Mouse (Mus musculus) gastrocnemius, adult 18-20 months (tissue): ENCODE results near the gene Efcc1. TPM values are rescaled to one million over a fixed set of nuclear protein-coding genes. Genes with fewer than 3 reads are reported as not detected.

Source experiments
- DNase-seq: peaks from one replicate; pipeline ENCODE4 v3.0.0; 2021; ENCODE audit warnings: low spot score
- total RNA-seq, 2 experiments: library from RNA; stranded (reverse); gene quantifications; 2 replicates each; pipeline ENCODE4 v1.2.3; 2021

The Efcc1 gene
- total RNA-seq, 2 experiments from 2014 or later, result 0.66 to 0.74 TPM

DNA sequence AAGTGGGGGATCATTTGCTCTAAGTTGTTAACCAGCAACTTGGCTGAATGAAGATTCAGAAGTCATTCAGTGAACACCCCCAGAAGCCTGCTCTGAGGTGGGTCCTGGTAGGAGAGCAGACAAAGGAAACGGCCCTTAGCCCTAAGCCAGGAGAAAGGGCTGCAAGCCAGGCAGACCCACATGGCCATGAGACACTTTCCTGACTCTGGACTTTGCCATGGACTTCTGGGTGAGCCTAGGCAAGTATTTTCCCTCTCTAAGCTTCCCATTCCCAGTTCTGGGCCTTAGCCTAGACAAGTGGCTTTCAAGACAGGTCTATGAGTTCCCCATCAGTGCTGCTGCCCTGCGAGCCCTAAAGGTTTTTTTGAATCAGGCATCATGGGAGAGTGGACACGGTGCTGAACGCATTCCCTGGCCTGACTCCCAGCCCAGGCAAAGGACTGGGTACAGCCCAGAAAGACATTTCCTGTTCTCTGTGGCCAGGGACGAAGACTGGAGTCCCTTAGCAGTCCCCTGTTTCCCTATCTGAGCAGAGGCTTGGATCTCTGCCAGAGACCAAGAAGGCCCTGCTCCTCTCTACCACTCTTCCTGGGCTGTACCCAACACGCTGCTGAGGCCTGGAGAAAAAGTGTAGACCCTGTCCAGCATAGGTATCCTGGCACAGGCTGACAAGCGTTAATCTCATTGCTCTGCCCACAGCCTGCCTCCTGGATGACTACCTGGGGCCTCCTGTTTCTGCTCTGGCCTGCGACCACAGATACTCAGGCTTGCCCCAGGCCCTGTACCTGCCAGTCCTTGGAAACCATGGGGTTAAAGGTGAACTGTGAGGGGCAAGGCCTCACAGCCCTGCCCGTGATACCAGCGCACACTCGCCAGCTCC lies 47.9 kb downstream of the Efcc1 start:
- DNase-seq, result no peak

DNA sequence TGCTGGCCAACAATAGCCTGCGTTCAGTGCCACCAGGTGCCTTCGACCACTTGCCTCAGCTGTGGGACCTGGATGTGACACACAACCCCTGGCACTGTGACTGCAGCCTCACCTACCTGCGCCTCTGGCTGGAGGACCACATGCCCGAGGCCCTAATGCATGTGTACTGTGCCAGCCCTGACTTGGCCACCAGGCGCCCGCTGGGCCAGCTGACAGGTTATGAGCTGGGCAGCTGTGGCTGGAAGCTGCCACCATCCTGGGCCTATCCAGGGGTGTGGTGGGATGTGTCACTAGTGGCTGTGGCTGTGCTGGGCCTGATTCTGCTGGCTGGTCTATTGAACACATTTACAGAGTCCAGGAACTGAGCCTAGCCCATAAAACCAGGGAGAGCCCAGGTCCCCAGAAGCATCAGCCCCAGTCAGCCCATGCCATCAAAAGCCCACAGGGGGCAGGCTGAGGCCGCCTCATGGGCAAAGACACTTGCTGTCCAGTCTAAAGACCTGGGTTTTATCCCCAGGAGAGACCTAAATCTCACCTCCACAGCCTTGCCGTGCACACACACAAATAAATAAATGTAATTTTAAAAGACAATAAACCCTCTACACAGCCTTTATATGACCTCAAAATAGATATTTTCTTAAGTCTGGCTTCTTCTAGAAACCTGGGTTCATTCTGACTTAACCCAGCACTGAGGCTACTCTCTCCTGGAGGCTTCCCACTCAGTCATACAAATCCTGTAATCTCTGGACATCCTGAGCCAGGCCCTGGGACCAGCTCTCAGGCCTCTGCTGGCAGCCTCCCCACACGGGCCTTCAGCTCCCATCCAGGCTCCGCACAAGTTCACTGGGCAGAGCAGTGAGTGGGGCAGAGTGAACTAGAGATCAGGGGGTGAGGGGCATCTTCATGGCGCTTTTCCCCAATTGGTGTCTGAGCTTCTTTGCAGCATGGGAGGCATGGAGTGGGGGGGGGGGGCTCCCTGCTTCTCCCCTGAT lies 48.8 kb downstream of the Efcc1 start:
- no peak for DNase-seq

DNA sequence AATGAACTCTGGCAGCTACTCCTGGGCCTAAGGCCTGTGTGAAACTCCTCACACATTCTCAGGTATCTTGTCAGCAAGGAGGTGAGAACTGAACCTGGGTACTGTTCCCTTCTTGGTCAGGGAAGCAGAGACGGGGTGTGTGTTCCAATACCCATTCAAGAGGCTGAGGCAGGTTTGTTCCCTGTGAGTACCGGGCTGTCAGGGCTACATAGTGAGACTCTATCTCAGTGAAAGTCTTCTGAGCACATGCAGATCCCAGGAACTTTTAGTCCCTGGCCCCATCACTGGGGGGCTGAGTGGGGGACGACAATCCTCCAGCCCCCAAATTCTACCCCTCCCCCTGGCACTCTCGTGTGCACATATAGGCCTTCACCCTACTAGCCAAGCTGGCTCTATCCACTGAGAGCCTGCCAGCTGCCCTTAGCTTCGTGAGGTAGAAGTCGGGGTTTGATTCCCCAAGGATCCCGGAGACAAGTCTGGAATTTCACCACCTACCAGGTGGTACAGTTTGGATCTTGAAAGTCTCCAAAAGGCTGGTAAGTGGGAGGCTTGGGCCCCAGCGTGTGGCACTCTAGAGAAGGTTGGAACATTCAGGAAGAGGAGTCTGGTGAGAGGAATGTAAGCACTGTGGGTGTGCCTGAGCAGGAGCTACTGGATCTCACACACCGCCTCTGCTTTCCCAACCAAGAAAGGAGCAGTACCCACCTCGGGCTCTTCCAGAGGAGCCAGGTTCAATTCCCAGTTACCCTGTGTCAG lies 50.1 kb downstream of the Efcc1 start:
- no peak for DNase-seq

DNA sequence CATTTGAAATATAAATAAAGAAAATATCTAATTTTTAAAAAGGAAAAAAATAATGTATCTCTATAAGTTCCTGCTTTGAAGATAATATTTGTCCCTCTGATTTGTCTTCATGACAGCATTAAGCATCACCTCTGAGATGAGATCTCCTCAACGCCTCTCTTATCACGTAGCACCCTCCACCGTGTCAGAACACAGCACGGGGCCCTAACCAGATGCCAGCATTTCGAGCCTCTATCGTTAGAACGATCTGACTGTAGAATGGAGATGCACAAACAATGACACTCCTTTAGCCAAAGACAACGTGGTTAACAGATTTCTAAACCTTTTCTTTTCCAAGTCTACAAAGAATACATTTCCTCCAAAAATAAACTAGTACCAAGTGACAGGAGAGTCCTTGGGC lies 53.4 kb downstream of the Efcc1 start:
- DNase-seq, result no peak

DNA sequence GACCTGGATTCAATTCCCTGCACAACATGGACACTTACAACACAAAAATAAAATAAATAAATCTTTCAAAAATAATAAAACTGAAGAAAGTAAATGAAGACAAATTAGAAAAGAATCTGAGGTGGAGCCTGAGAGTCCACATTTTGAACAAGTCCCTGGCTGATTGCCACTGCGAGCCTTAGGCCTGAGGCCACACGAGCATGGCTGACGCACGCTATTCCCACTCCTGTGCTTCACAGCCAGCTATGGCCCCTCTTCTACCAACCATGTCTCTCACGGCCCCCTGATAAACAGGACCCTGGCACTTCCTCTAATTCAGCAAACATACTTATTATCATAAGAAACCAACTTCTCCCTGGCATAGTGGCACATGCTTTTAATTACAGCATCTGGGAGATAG lies 56.0 kb downstream of the Efcc1 start:
- DNase-seq, result no peak

DNA sequence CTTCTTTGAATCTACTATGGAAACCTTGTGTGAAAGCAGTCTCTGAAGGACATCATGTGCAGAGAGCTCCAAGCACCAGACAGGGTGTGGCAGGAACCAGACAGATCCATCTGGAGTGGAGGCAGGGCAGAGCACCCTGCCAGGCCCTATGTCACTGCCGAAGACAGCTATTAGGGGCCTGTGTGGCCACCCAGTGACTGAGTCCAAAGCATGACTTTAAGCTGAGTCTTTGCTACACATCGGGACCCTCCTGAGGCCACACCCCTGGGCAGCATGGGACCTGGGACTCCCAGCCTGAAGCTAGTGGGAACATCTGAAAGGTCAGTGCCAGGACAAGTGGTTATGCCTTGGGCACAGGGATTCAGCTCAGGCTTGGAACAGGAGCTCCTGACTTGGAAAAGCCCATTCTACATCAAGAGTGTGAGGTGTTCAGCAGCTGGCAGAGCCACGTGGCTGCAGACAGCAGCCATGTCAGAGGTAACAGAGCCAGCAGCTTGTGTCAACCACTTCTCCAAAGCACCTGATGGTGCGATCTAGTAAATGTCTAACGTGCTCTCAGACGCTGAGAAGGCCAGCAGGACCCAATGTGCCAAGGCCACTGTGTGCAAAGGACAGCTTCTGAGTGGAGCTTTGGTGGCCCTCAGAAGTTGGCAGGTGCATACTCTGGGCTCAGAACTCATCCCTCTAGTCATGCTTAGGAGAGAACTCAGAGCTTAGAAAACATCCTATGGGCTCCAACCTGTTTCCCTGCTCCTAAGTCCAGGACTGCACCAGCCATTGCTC lies 56.6 kb downstream of the Efcc1 start:
- DNase-seq, result no peak

DNA sequence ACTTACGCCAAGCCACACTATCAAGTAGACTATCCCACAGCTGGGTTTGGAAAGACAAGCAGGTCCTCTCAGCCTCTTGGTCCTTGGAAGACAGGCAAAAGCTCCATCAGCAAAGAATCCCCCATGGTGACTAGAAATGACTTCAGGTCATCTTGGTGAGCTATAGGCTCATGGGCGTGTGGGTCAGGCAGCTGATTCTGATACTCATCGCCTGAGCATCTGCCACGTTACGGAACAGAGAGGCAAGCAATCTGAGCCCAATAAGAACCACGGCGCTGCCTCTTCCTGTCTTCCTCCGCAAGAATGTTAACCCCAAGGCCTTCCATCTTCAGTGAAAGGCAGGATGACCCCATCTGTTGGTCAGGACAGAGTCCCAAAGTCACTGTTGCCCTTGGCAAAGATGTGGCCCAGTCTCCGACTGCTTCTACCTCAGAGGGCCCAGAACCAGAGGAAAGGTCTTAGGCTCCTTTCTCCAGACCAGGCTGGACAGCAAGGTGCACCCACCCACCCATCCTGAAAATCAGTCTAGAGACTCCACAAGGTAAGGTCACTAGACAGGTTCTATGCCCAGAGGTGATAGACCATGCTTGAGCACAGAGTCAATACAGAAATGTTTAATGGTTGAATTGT lies 57.7 kb downstream of the Efcc1 start:
- DNase-seq, result no peak

DNA sequence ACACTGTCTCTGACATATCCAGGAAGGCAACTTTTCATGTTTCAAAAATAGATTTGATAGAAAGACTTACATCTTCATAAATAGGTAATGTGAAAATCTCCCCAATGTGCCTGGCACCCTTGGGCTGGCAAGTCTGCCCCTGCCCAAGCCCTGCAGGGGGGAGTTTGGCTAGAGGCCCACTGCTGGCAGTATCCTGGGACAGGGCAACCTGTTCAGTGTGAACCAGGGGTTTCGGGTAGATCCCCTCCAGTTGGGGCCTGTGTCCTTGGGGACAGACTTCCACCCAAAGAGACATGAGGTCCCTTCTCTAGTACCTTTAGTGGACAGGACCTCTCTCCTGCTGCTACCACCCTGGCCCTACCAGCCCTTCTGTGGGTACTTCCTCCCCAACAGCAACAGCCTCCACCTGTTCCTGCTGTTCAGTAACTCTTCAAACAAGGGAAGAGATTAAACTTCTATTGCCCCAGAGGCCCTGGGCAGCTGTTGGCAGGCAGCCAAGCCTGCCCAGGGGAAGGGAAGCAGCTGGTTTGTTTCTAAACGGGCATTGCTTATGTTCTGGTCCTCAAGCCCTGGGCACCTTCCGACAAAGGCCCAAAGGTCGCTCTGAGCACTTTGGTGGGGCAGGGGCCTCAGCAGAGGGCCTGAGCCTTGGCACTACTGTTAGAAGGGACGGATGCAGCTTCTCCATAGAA lies 58.4 kb downstream of the Efcc1 start:
- DNase-seq, result no peak

DNA sequence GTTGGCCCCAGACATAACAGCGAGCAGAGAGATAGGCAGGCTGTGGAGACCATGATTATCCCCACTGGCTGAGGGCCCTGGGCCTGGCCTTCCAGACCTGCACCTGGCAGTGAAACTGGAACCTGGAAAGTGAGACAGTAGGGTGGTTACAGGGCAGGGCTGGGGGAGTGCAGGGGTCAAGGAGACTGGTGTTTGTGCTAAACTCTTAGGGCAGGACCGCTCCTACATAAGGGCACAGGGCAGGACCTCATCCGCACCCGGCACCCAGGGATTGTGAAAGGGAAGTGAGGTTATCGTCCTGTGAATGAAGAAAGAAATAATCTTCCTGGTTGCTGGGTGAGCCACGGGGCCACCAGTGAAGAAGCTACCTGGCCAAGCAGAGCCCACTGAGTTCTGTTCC lies 59.1 kb downstream of the Efcc1 start:
- DNase-seq, result no peak

DNA sequence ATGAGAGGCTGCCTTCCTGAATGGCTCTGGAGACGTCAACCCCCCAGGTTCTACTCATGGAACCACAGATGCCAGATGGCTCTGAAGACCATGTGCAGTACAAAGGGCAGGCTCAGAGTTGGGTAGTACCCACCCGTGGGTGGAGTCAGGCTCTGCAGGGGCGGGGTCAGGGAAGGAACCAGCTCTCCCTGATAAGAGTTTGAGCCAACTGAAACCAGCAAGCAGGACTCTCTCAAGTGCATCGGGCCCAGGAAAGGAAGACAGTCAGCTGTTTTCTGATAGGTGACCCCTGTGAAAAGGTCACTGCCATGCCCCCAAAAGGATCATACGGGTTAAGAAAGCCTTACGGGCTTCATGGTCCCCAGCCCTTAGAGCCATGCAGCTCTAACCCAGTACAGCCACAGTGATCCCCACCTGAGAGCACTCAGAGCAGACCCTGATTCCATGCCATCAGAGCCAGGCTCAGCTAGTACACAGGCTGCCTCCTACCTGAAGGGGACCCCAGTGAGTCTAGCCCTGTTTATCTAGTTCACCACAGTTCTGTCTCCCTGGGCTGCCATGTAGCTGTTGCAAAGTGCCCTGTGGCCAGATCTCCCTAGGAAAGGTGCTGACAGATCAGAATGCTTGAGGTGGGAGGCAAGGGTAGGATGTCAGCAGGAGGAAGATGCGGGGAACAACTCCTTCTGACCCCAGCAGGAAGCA lies 60.3 kb downstream of the Efcc1 start:
- no peak for DNase-seq

DNA sequence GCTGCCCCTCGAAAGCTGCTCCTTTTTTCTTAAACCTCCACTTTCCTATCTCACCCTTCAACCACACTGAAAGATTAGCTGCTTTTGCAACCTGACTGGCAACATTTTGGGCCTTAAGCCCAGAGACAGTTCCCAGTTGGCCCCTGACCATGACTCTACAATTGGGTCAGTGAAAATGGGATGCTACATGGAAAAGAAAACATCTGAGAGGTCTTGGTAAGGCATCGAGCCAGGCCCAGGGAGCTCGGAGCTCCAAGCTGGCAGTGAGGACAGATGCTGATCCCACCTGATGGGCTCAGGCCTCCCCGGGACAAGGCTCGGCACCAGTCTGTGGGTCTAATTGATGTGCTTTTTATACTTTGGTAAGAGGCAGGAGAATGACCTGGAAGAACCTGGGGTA lies 61.2 kb downstream of the Efcc1 start:
- DNase-seq, result no peak

DNA sequence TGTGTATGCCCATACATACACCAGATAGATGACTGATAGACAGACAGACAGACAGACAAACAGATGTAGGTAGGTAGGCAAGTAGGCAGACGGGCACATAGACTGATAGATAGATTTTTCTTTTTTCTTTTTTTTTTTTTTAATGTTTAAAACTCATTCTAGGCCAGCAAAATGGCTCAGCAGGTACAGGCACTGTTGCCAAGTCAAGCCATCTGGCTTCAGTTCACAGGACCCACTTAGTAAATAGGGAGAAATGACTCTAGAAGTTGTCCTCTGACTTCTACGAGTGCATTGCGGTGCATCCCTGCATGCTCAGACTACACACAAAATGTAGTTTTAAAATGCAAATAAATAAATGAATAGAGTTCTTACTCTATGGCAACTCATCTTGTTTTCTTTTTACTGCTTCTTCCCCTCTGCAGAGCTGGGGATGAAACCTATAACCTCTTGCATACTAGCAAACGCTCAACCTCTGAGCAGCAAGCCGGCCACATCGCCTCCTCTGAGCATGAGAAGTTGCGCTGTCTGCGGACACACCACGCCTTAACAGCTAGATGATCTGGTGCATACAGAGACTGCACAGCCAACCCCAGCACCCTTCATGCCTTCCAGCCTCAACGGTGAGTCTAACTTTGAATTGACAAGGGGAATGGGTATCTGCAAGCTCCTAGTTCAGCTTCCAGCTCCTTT lies 63.3 kb downstream of the Efcc1 start:
- no peak for DNase-seq

DNA sequence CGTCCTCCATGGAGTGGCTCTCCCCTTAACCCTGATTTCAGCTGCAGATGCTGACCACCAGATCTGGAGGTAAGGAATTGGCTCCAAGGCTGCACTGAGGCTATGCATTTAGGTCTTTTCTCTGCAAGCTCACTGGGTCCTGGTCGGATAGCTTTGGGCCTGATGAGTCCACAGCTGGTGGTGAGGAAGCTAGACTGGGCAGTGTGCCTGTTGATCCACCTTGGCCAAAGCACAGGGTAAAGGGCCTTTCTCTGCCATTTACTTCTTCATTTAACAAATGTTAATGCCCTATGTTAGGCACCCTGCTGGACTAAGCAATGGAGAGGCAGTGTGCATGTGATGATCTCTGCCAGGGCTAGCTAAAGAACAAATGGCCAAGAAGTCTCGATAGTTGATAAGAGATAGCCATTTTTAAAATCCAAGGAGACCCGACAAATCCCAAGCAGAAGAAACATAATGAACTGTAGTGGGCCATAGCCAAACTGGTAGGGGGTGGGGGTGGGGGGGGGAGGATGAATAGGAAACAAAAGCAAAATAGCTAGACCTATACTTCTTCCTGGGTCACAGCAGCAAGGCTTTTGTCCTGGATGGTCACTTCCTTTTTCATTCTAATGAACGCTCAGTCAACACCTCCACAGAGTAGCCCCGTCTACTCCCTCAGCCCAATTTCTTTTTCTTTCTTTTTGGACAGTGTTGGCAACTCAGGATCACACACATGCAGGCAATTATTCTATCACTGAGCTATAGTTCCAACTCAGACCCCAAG lies 64.9 kb downstream of the Efcc1 start:
- no peak for DNase-seq

DNA sequence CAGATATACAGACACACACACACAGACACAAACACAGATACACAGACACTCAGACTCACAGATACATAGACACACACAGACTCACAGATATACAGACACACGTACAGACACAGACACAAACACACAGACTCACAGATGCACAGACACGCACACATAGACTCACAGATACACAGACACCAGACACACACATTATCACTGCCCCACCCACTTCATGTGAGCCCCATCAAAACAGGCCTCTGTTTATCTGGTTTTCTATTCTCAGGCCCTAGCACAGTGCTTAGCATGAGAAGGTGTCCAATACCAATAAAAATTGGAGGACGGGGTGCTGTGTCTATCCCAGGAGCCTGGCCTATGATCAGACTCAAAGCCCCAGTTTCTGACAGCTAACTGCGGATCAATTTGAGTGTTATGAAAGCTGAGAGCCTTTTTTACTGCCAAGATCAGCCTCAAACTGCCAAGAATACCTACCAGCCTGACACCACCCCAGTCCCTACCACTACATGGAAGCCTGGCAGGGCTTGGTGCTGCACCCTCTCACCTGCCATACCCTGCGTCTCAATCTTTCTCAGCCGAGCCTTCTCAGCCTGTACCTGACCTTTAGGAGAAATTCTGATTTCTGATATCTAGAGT lies 65.7 kb downstream of the Efcc1 start:
- no peak for DNase-seq

DNA sequence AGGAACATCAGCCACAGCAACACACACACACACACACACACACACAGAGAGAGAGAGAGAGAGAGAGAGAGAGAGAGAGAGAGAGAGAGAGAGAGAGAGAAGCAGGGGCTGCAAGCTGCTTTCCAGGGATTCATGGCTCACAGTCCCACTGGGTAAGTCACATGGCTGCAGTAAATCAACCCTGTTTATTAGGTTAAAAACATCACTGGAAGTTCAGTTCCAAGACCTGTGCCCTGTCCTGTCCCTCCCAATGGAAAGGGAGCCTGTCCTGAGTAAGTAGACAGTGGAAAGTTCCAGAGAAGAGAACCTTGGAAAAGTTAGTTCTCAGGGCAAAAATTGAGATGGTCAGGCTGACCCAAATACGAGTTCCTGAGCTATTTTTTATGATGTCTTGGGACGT lies 66.7 kb downstream of the Efcc1 start:
- no peak for DNase-seq

DNA sequence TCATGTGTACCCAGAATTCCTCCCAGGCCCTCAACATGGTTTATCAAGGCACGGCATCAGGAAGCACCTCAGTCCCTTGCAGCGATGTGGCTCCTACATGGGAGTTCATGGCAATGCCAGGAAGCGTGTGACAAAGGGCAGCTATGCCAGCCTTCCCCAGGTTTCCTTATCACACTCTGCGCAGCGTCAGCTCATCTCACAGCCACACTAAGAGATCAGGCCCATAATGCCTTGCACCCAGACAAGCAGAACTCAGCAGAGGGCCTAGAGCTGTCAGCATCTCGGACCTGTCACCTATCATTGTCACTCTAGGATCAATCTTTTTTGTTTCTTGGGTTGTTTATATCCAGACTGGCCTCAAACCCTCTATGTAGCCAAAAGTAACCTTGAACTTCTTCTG lies 68.9 kb downstream of the Efcc1 start:
- no peak for DNase-seq

DNA sequence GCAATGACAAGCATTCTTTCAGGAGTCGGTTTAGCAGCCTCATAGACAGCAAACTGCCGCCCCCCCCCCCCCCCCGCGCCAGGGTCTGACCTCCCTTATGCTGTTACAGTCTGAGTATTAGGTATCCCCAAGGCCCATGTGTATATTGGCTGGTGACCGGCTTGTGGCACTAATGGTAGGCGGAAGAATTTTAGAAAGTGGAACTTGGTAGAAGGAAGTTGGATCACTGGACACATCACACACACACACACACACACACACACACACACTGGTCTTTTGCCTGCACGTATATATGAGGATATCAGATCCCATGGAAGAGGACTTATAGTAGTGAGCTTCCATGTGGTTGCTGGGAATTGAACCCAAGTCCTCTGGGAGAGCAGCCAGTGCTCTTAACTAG lies 71.8 kb downstream of the Efcc1 start:
- DNase-seq, result no peak
